Comparison of ENCODE assay signal across 8 mouse cellular contexts in the genomic region with DNA sequence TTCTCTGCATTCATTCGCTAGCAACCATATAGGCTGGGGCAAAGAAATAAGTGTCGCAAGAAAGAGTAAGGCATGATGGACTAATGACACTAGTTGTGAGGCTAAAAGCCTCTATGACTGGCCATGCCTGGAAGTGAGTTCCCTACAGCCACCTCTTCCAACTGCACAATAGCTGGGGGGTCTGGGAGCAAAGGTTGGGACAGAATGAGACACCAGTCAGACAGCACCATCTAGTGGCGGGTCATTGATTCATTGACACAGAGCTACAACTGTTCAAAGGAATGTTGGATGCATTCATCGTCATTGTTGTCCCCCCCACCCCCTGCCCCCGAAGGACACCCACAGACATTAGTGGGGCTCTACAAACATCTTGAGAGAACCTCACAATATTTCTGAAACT. TPM values are rescaled to one million over a fixed set of nuclear protein-coding genes. Genes with fewer than 3 reads are reported as not detected.
A peak's percentile ranks its signal among the peaks of the same experiment; 100 is the strongest.
DNase-seq lines count a peak whose midpoint lies in the region; ATAC-seq and TF ChIP-seq lines count a peak whose summit lies in the region.

No protein-coding gene starts in this region.

- no peak overlapping the region for H3K4me2 ChIP-seq in liver, embryonic 12.5 days
- no peak overlapping the region for H3K4me2 ChIP-seq in forebrain, embryonic 13.5 days
- H3K4me2 ChIP-seq in hindbrain, embryonic 13.5 days: 0 out of 2 replicates have a peak overlapping the region, but pooled peaks have one; percentile 21
- 0 out of 2 replicates have a peak overlapping the region, but pooled peaks have one; percentile 17 for H3K4me2 ChIP-seq in stomach, postnatal 0 days (replicated peaks; ENCODE audit: low read depth)

- no peak for ATAC-seq in liver, embryonic 12.5 days
- peak; percentile 66; the same call in 1 of the 2 replicates for ATAC-seq in forebrain, embryonic 13.5 days
- peak; percentile 32; the same call in 1 of the 2 replicates for ATAC-seq in hindbrain, embryonic 13.5 days (ENCODE audit: low FRiP score)
- 0 out of 2 replicates have a peak, but pooled peaks have one; percentile 41 for ATAC-seq in stomach, postnatal 0 days (ENCODE audit: low FRiP score, low TSS enrichment)

- peak; percentile 90 for TF ChIP-seq CTCF in stomach, postnatal 0 days (IDR thresholded peaks at IDR 0.05; ENCODE audit: low read depth)

- H3K9me3 ChIP-seq in liver, embryonic 12.5 days (replicated peaks): no peaks in the 10 kb centered on the region
- H3K9me3 ChIP-seq in forebrain, embryonic 13.5 days (replicated peaks): no peaks in the 10 kb centered on the region
- H3K9me3 ChIP-seq in hindbrain, embryonic 13.5 days: no peaks in the 10 kb centered on the region
- no peaks in the 10 kb centered on the region for H3K9me3 ChIP-seq in stomach, postnatal 0 days (ENCODE audit: control insufficient read depth, low read length)

- DNase-seq in liver: peak; percentile 64
- peak; percentile 83 for DNase-seq in adrenal gland, postnatal 14 days
- peak; percentile 42 for DNase-seq in layer of hippocampus, adult 9-11 months
- peak; percentile 88 for DNase-seq in lung, postnatal 36 days
- DNase-seq in stomach, postnatal 0 days (ENCODE audit: low spot score): peak; percentile 62

- H3K27ac ChIP-seq in liver, embryonic 12.5 days: no peak overlapping the region
- H3K27ac ChIP-seq in forebrain, embryonic 13.5 days: no peak overlapping the region
- H3K27ac ChIP-seq in hindbrain, embryonic 13.5 days: no peak overlapping the region
- H3K27ac ChIP-seq in stomach, postnatal 0 days (replicated peaks): no peak overlapping the region

- no peaks in the 10 kb centered on the region for H3K4me1 ChIP-seq in liver, embryonic 12.5 days
- 0 out of 2 replicates have a peak, but pooled peaks cover 5% of the 10 kb centered on the region for H3K4me1 ChIP-seq in forebrain, embryonic 13.5 days
- peaks cover 3% of the 10 kb centered on the region; the same call in 1 of the 2 replicates for H3K4me1 ChIP-seq in hindbrain, embryonic 13.5 days (replicated peaks)
- no peaks in the 10 kb centered on the region for H3K4me1 ChIP-seq in stomach, postnatal 0 days (replicated peaks; ENCODE audit: control insufficient read depth, insufficient read depth)

- WGBS in liver, embryonic 12.5 days (ENCODE audit: insufficient replicate concordance): 29% methylated on average over 5 of the region's 5 CpGs
- WGBS in forebrain, embryonic 13.5 days: 34% methylated on average over 5 of the region's 5 CpGs
- 35% methylated on average over 5 of the region's 5 CpGs for WGBS in hindbrain, embryonic 13.5 days
- 32% methylated on average over 5 of the region's 5 CpGs for WGBS in stomach, postnatal 0 days

- H3K27me3 ChIP-seq in liver, embryonic 12.5 days (replicated peaks): peaks cover 28% of the 10 kb centered on the region; the same call in 1 of the 2 replicates
- H3K27me3 ChIP-seq in forebrain, embryonic 13.5 days: no peaks in the 10 kb centered on the region
- H3K27me3 ChIP-seq in hindbrain, embryonic 13.5 days: 0 out of 2 replicates have a peak, but pooled peaks cover 6% of the 10 kb centered on the region
- H3K27me3 ChIP-seq in stomach, postnatal 0 days (ENCODE audit: control insufficient read depth, insufficient read depth, low read length): no peaks in the 10 kb centered on the region

- no peak overlapping the region for H3K9ac ChIP-seq in liver, embryonic 12.5 days
- no peak overlapping the region for H3K9ac ChIP-seq in forebrain, embryonic 13.5 days
- H3K9ac ChIP-seq in hindbrain, embryonic 13.5 days: no peak overlapping the region
- no peak overlapping the region for H3K9ac ChIP-seq in stomach, postnatal 0 days (ENCODE audit: low read length)

- H3K36me3 ChIP-seq in liver, embryonic 12.5 days: no peaks in the 10 kb centered on the region
- no peaks in the 10 kb centered on the region for H3K36me3 ChIP-seq in forebrain, embryonic 13.5 days (ENCODE audit: poor library complexity, severe bottlenecking)
- no peaks in the 10 kb centered on the region for H3K36me3 ChIP-seq in hindbrain, embryonic 13.5 days
- H3K36me3 ChIP-seq in stomach, postnatal 0 days (ENCODE audit: control insufficient read depth, insufficient read depth, low read length): no peaks in the 10 kb centered on the region

- no peak for TF ChIP-seq EP300 in stomach, postnatal 0 days (optimal IDR thresholded peaks at IDR 0.05)

- no peak overlapping the region for H3K4me3 ChIP-seq in liver, embryonic 12.5 days
- no peak overlapping the region for H3K4me3 ChIP-seq in forebrain, embryonic 13.5 days
- no peak overlapping the region for H3K4me3 ChIP-seq in hindbrain, embryonic 13.5 days
- H3K4me3 ChIP-seq in stomach, postnatal 0 days (ENCODE audit: low read depth, low read length): no peak overlapping the region

RNA-seq across cellular contexts. Expression of a gene that starts 17.8 kb away (rescaled TPM):
- polyA plus RNA-seq in liver, embryonic 12.5 days (2016; fragmentation: Nextera tagmentation; extraction: Ambion mirVana): 0.05 and 0.06 TPM in 2 replicates
- total RNA-seq in adrenal gland, postnatal 14 days (2021): 0.78 and 0.79 TPM in 2 replicates
- polyA plus RNA-seq in forebrain, embryonic 13.5 days (2015; fragmentation: Nextera tagmentation; extraction: Ambion mirVana): 0.13 TPM in 1 of 2 replicates, not detected in the other
- 0.45 and 0.75 TPM in 2 replicates for polyA plus RNA-seq in hindbrain, embryonic 13.5 days (2015; fragmentation: Nextera tagmentation; extraction: Ambion mirVana)
- 0.16 and 0.23 TPM in 2 replicates for polyA plus RNA-seq in stomach, postnatal 0 days (2015; fragmentation: Nextera tagmentation; extraction: Ambion mirVana)

RNA-seq across cellular contexts. Expression of a gene that starts 42.7 kb away (rescaled TPM):
- polyA plus RNA-seq in liver, embryonic 12.5 days (2016; fragmentation: Nextera tagmentation; extraction: Ambion mirVana): 0.04 TPM in 1 of 2 replicates, not detected in the other
- total RNA-seq in adrenal gland, postnatal 14 days (2021): not detected in 2 replicates
- polyA plus RNA-seq in forebrain, embryonic 13.5 days (2015; fragmentation: Nextera tagmentation; extraction: Ambion mirVana): not detected in 2 replicates
- polyA plus RNA-seq in hindbrain, embryonic 13.5 days (2015; fragmentation: Nextera tagmentation; extraction: Ambion mirVana): 0.08 and 0.09 TPM in 2 replicates
- polyA plus RNA-seq in stomach, postnatal 0 days (2015; fragmentation: Nextera tagmentation; extraction: Ambion mirVana): 0.08 TPM in 2 replicates

RNA-seq across cellular contexts. Expression of a gene that starts 53.4 kb away (rescaled TPM):
- 110 and 115 TPM in 2 replicates for polyA plus RNA-seq in liver, embryonic 12.5 days (2016; fragmentation: Nextera tagmentation; extraction: Ambion mirVana)
- 80.5 and 115 TPM in 2 replicates for total RNA-seq in adrenal gland, postnatal 14 days (2021)
- 9.4 and 10.9 TPM in 2 replicates for polyA plus RNA-seq in forebrain, embryonic 13.5 days (2015; fragmentation: Nextera tagmentation; extraction: Ambion mirVana)
- 14.7 and 17.0 TPM in 2 replicates for polyA plus RNA-seq in hindbrain, embryonic 13.5 days (2015; fragmentation: Nextera tagmentation; extraction: Ambion mirVana)
- polyA plus RNA-seq in stomach, postnatal 0 days (2015; fragmentation: Nextera tagmentation; extraction: Ambion mirVana): 62.7 and 63.2 TPM in 2 replicates

Comparison
In these comparisons a context has a peak if more than half of its experiments do, and no peak if none do; other contexts are left out.
1. H3K4me2 ChIP-seq: peak in hindbrain, embryonic 13.5 days (single experiment) and stomach, postnatal 0 days (single experiment); none in liver, embryonic 12.5 days (single experiment) and forebrain, embryonic 13.5 days (single experiment).
2. Peak in every context shown above with its lines, with median percentiles within 50 percentile points of each other: DNase-seq.